Mouse (Mus musculus) hindbrain, embryonic 14.5 days (tissue): ENCODE results near the gene Rsg1. TPM values are rescaled to one million over a fixed set of nuclear protein-coding genes. Genes with fewer than 3 reads are reported as not detected.

Experiments
- ATAC-seq: fragments of 200-750 bp; cut with Nextera tagmentation; 2 replicates; pipeline ENCODE4 v1.8.0; 2017; ENCODE audit warnings: moderate number of reproducible peaks, mild to moderate bottlenecking, moderate TSS enrichment, moderate library complexity; ENCODE audit not compliant: low FRiP score
- DNase-seq: peaks from one replicate; pipeline ENCODE4 v3.0.0-alpha.2; 2015; ENCODE audit warnings: low spot score
- H3K27ac ChIP-seq: fragments of 300-500 bp; sonication (generic); 2 replicates; pipeline ENCODE4 v1.5.1; 2014; ENCODE audit warnings: mild to moderate bottlenecking, moderate library complexity
- H3K27me3 ChIP-seq: fragments of 300-500 bp; sonication (generic); 2 replicates; pipeline ENCODE4 v1.6.1; 2014; ENCODE audit warnings: mild to moderate bottlenecking, low read length, mixed read lengths; ENCODE audit not compliant: control insufficient read depth, insufficient read depth
- H3K36me3 ChIP-seq: fragments of 300-500 bp; sonication (generic); replicated peaks from 2 replicates; pipeline ENCODE4 v1.6.1; 2014; ENCODE audit not compliant: control insufficient read depth, insufficient read depth
- H3K4me1 ChIP-seq: fragments of 300-500 bp; sonication (generic); replicated peaks from 2 replicates; pipeline ENCODE4 v1.6.1; 2014; ENCODE audit warnings: antibody characterized with exemption, low read length, mixed read lengths; ENCODE audit not compliant: control insufficient read depth, insufficient read depth
- H3K4me2 ChIP-seq: fragments of 300-500 bp; sonication (generic); replicated peaks from 2 replicates; pipeline ENCODE4 v1.6.1; 2014; ENCODE audit warnings: mild to moderate bottlenecking, moderate library complexity
- H3K4me3 ChIP-seq: fragments of 300-500 bp; sonication (generic); replicated peaks from 2 replicates; pipeline ENCODE4 v1.5.1; 2014; ENCODE audit warnings: mild to moderate bottlenecking, low read length
- H3K9ac ChIP-seq: fragments of 300-500 bp; sonication (generic); 2 replicates; pipeline ENCODE4 v1.6.1; 2014
- H3K9me3 ChIP-seq: fragments of 300-500 bp; sonication (generic); 2 replicates; pipeline ENCODE4 v1.6.1; 2016; ENCODE audit warnings: low read length; ENCODE audit not compliant: control insufficient read depth
- WGBS: fragments of 180-500 bp; shearing (Covaris S2); extraction: QIAGEN DNeasy Blood & Tissue Kit; methylation state at CpG from one replicate; pipeline ENCODE4 v1.1.7; 2014; 5-methylcytosine and 5-hydroxymethylcytosine counted together
- polyA plus RNA-seq: library from polyadenylated mRNA; unstranded; fragments of >200 nt; fragmentation: Nextera tagmentation; extraction: Ambion mirVana; gene quantifications from 2 replicates; pipeline ENCODE4 v1.2.1, GENCODE M21; 2014

Rsg1 gene
- polyA plus RNA-seq, 1 experiment from 2014 or later: 6.0 TPM

DNA sequence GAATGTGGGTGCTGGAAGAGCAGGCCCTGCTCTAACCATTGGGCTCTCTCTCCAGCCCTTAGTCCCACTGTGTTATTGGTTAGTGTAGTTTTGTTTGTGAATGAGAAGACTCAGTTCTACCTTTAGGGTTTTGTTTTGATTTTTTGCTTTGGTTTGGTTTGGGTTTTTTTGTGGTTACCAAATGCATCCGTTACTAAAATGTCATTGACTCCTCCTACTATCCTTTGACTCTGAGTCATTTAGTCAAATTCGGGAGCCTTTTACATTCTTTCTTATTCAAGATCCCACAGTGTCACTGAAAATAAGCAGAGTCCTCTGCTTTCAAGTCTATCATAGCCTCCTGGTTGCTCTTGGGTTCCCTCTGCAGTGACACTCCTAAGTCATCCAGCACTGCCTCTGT is 29.8 kb upstream of the Rsg1 start:
- peaks cover 30% of the 10 kb centered on the region for H3K36me3 ChIP-seq
- no peak overlapping the region for H3K9ac ChIP-seq
- no peaks in the 10 kb centered on the region for H3K27me3 ChIP-seq
- DNase-seq (no peak), ATAC-seq (no peak)
- no peak overlapping the region for H3K27ac ChIP-seq
- 100% methylated on average over 2 of the region's 2 CpGs for WGBS
- H3K4me2 ChIP-seq: no peak overlapping the region
- H3K4me1 ChIP-seq: no peaks in the 10 kb centered on the region
- no peaks in the 10 kb centered on the region for H3K9me3 ChIP-seq
- no peak overlapping the region for H3K4me3 ChIP-seq

- Histone ChIP-seq H3K9ac (no peak overlapping the region), H3K4me3 (no peak overlapping the region), H3K27me3 (no peaks in the 10 kb centered on the region), H3K4me1 (no peaks in the 10 kb centered on the region), H3K27ac (no peak overlapping the region), H3K4me2 (no peak overlapping the region), H3K36me3 (peaks cover 30% of the 10 kb centered on the region), H3K9me3 (no peaks in the 10 kb centered on the region)
- DNase-seq (no peak), ATAC-seq (no peak)
- 91% methylated on average over 4 of the region's 4 CpGs for WGBS
Measured at GRCm38 (mm10) chr4:141184426-141184825, 29.3 kb upstream of the Rsg1 start.

DNA sequence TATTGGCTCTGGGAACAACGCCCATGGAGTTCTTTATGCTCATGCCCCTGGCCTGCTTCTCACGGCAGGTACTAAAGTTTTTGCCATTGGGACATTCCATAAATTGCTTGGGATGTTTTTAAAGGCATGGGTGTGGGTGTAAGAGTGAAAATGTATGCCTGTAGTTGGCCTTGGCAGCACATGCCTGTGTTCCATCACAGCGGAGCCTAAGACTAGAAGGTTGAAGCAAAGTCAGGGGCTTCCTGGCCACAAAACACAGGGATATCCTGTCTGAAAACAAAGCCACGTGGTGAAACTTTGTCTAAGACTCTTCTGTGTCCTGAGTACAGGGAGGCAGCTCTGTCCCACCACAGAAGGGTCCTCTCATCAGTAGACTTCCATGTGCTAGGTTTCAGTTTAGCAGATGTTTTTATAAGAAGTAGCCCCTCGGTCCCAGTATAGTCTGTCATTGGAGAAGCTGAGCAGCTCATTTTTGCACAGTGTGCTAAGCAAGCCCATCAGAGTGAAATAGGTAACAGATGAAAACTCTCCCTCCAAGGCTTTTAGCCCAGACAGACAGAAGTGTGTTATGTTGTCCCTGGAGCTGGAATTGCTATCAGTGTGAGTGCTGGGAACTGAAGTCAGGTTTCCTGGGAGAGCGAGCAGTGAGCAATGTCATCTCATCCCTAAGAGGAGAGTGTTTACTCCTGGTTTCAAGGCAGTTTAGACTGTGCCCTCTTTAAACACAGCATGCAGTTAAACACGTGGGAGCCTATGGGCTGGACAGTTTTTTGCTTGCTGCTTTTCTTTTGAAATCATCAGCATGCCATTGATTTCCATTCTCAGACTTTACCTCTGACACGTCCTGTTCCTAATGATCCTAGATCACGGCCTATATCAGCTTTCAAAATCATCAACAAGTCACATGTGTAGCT is 26.6 kb upstream of the Rsg1 start:
- Histone ChIP-seq H3K27ac (no peak overlapping the region), H3K9ac (no peak overlapping the region), H3K27me3 (no peaks in the 10 kb centered on the region), H3K4me1 (no peaks in the 10 kb centered on the region), H3K9me3 (no peaks in the 10 kb centered on the region), H3K4me3 (no peak overlapping the region), H3K36me3 (peaks cover 26% of the 10 kb centered on the region), H3K4me2 (no peak overlapping the region)
- ATAC-seq (no peak), DNase-seq (no peak)
- WGBS: 80% methylated on average over 9 of the region's 9 CpGs

DNA sequence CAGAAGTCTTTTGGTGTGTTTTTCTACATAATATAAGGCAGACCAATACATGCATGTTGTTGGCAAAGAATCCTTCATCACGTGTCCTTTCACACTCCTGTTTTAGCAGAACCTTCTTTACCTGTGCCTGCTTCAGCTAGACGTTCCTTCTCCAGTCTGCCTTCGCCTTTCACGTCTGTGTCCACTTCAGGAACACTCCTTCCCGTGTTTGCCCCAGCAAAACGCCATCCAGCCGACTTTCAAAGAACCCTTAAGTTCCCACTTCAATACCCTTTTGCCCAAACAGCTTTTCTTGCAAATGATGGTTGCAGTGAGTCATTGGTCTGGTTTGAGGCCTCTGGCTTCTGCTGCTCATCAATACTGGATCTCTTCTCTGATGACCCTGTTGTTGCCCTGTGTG is 22.5 kb upstream of the Rsg1 start:
- Histone ChIP-seq H3K9ac (no peak overlapping the region), H3K4me2 (no peak overlapping the region), H3K4me1 (no peaks in the 10 kb centered on the region), H3K36me3 (peaks cover 51% of the 10 kb centered on the region), H3K27ac (no peak overlapping the region), H3K4me3 (no peak overlapping the region), H3K27me3 (no peaks in the 10 kb centered on the region), H3K9me3 (no peaks in the 10 kb centered on the region)
- DNase-seq: no peak
- 93% methylated on average over 7 of the region's 7 CpGs for WGBS
- no peak for ATAC-seq

- Histone ChIP-seq H3K27ac (no peak overlapping the region), H3K36me3 (peaks cover 82% of the 10 kb centered on the region), H3K4me2 (no peak overlapping the region), H3K4me1 (no peaks in the 10 kb centered on the region), H3K27me3 (no peaks in the 10 kb centered on the region), H3K9ac (no peak overlapping the region), H3K9me3 (no peaks in the 10 kb centered on the region), H3K4me3 (no peak overlapping the region)
- 94% methylated on average over 6 of the region's 6 CpGs for WGBS
- DNase-seq: no peak
- no peak for ATAC-seq
Measured at GRCm38 (mm10) chr4:141194553-141194952, 19.2 kb upstream of the Rsg1 start.

DNA sequence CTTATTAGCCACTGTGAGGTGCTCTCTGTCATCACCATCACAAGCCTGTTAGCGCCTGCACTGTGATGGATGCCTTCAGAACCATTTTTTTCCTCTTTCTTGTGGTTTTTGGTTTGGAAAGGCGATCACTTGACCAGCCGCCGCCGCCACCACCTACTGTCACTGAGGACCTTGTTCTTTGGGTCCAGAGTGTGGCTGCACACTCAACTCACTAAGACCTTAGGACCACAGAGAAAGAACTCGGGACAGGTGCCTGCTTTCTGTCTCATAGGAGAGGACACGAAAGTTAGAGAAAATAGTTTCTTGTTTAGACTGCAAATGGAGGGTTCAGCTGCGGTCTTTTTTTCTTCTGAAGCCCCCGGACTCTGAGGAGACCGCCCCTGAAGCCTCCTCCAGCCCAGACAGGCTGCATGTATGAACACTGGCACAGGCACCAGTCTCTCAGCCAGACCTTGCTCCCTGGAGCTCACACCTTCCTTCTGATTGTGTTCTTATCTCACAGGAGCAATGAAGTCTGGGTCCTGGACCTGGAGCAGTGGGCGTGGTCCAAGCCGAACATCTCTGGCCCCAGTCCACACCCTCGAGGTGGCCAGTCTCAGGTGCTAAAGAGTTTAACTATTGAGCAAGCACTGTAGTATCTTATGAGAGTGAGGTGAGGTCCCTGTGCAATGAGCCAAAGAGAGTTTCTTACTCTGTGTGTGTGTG is 16.6 kb upstream of the Rsg1 start:
- DNase-seq: no peak
- Histone ChIP-seq H3K4me2 (no peak overlapping the region), H3K4me3 (no peak overlapping the region), H3K27me3 (no peaks in the 10 kb centered on the region), H3K27ac (no peak overlapping the region), H3K36me3 (peaks cover 89% of the 10 kb centered on the region), H3K4me1 (no peaks in the 10 kb centered on the region), H3K9ac (no peak overlapping the region), H3K9me3 (no peaks in the 10 kb centered on the region)
- 98% methylated on average over 13 of the region's 13 CpGs for WGBS
- no peak for ATAC-seq

- Histone ChIP-seq H3K9ac (no peak overlapping the region), H3K9me3 (no peaks in the 10 kb centered on the region), H3K27me3 (no peaks in the 10 kb centered on the region), H3K36me3 (peaks cover 92% of the 10 kb centered on the region), H3K4me3 (no peak overlapping the region), H3K27ac (no peak overlapping the region), H3K4me2 (no peak overlapping the region), H3K4me1 (no peaks in the 10 kb centered on the region)
- DNase-seq (no peak), ATAC-seq (no peak)
- WGBS: 95% methylated on average over 13 of the region's 13 CpGs
Measured at GRCm38 (mm10) chr4:141197686-141198035, 16.1 kb upstream of the Rsg1 start.

- peaks cover 84% of the 10 kb centered on the region for H3K36me3 ChIP-seq
- H3K4me3 ChIP-seq: no peak overlapping the region
- 83% methylated on average over 11 of the region's 11 CpGs for WGBS
- H3K27me3 ChIP-seq: no peaks in the 10 kb centered on the region
- H3K4me2 ChIP-seq: no peak overlapping the region
- no peaks in the 10 kb centered on the region for H3K4me1 ChIP-seq
- no peak overlapping the region for H3K27ac ChIP-seq
- no peaks in the 10 kb centered on the region for H3K9me3 ChIP-seq
- no peak for DNase-seq
- ATAC-seq: no peak
- no peak overlapping the region for H3K9ac ChIP-seq
Measured at GRCm38 (mm10) chr4:141200906-141201305, 12.8 kb upstream of the Rsg1 start.

GRCm38 (mm10) chr4:141202192-141202591 is 11.6 kb upstream of the Rsg1 start:
- Histone ChIP-seq H3K36me3 (peaks cover 72% of the 10 kb centered on the region), H3K4me3 (no peak overlapping the region), H3K9me3 (no peaks in the 10 kb centered on the region), H3K27me3 (no peaks in the 10 kb centered on the region), H3K9ac (no peak overlapping the region), H3K27ac (no peak overlapping the region), H3K4me2 (no peak overlapping the region), H3K4me1 (no peaks in the 10 kb centered on the region)
- WGBS: 92% methylated on average over 6 of the region's 6 CpGs
- no peak for ATAC-seq
- no peak for DNase-seq
